8 mouse cellular contexts compared by ENCODE assay signal in the genomic region with DNA sequence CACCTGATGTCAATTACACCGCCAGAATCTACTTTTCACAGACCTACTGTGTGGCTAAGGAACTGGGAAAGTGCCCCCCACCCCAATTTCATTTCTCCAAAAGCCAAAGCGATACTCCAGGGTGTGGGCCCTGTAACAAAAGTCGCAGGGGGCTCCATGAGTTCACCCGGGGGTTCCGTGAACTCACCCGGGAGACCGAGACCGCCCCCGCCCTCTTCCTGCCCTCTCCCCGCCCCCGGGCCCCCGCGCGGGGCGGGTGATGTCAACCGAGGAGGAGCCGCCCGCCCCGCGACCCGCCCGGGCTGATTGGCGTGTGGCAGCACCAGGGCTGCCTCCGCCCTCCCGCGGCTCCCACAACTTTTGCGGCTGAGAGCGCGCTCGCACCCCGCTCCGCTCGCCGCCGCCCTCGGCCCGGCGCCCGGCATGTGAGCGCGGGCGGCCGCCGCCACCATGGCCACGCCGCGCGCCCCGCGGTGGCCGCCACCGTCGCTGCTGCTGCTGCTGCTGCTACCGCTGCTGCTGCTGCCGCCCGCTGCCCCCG. TPM values are rescaled to one million over a fixed set of nuclear protein-coding genes. Genes with fewer than 3 reads are reported as not detected.
A peak's percentile ranks its signal among the peaks of the same experiment; 100 is the strongest.
DNase-seq lines count a peak whose midpoint lies in the region; ATAC-seq lines count a peak whose summit lies in the region.

A gene (plus strand): TSS at position 209 of the 541 bp plus-strand sequence.

- peak; percentile 44 for DNase-seq in left cerebral cortex, adult 11 months (ENCODE audit: low spot score)
- no peak for DNase-seq in left cerebral cortex, adult 9 months (ENCODE audit: low spot score in 2 of 2)
- peak; percentile 87 for DNase-seq in embryo, embryonic 11 days
- peak; percentile 74 to 86 for DNase-seq in gastrocnemius, postnatal 4 days (ENCODE audit: low spot score in 2 of 2)
- peak; percentile 79 for DNase-seq in limb, embryonic 10.5 days (ENCODE audit: low spot score)
- DNase-seq in spleen, adult 18-20 months: peak; percentile 81 to 87

- H3K27me3 ChIP-seq in intestine, embryonic 15.5 days (replicated peaks): no peaks in the 10 kb centered on the region
- H3K27me3 ChIP-seq in limb, embryonic 10.5 days (ENCODE audit: low read depth, poor library complexity, severe bottlenecking): 0 out of 2 replicates have a peak, but pooled peaks cover 11% of the 10 kb centered on the region
- no peaks in the 10 kb centered on the region for H3K27me3 ChIP-seq in midbrain, embryonic 12.5 days

- no peaks in the 10 kb centered on the region for H3K9me3 ChIP-seq in intestine, embryonic 15.5 days
- no peaks in the 10 kb centered on the region for H3K9me3 ChIP-seq in limb, embryonic 10.5 days (replicated peaks)
- no peaks in the 10 kb centered on the region for H3K9me3 ChIP-seq in midbrain, embryonic 12.5 days

- ATAC-seq in intestine, embryonic 15.5 days: peak; percentile 93
- peak; percentile 73 for ATAC-seq in midbrain, embryonic 12.5 days (ENCODE audit: low FRiP score, low read depth)

- under 1% methylated on average over 37 of the region's 57 CpGs for WGBS in intestine, embryonic 15.5 days
- WGBS in limb, embryonic 10.5 days: under 1% methylated on average over 57 of the region's 57 CpGs
- under 1% methylated on average over 40 of the region's 57 CpGs for WGBS in midbrain, embryonic 12.5 days

- H3K9ac ChIP-seq in intestine, embryonic 15.5 days: peak within 1 kb of the TSS; percentile 95
- H3K9ac ChIP-seq in midbrain, embryonic 12.5 days (replicated peaks): peak within 1 kb of the TSS; percentile 96

- H3K27ac ChIP-seq in intestine, embryonic 15.5 days: peak within 1 kb of the TSS; percentile 83
- H3K27ac ChIP-seq in limb, embryonic 10.5 days: peak within 1 kb of the TSS; percentile 95
- H3K27ac ChIP-seq in midbrain, embryonic 12.5 days (replicated peaks): peak within 1 kb of the TSS; percentile 85

- no peaks in the 10 kb centered on the region for H3K36me3 ChIP-seq in intestine, embryonic 15.5 days
- H3K36me3 ChIP-seq in limb, embryonic 10.5 days: 0 out of 2 replicates have a peak, but pooled peaks cover 3% of the 10 kb centered on the region
- H3K36me3 ChIP-seq in midbrain, embryonic 12.5 days: no peaks in the 10 kb centered on the region

- H3K4me2 ChIP-seq in intestine, embryonic 15.5 days (replicated peaks): peak within 1 kb of the TSS; percentile 91
- peak within 1 kb of the TSS; percentile 79 for H3K4me2 ChIP-seq in midbrain, embryonic 12.5 days (replicated peaks)

- H3K4me1 ChIP-seq in intestine, embryonic 15.5 days (replicated peaks): peaks cover 18% of the 10 kb centered on the region
- peaks cover 48% of the 10 kb centered on the region for H3K4me1 ChIP-seq in limb, embryonic 10.5 days
- peaks cover 60% of the 10 kb centered on the region for H3K4me1 ChIP-seq in midbrain, embryonic 12.5 days

- peak within 1 kb of the TSS; percentile 87 for H3K4me3 ChIP-seq in intestine, embryonic 15.5 days (replicated peaks)
- peak within 1 kb of the TSS; percentile 91 for H3K4me3 ChIP-seq in limb, embryonic 10.5 days
- peak within 1 kb of the TSS; percentile 88 for H3K4me3 ChIP-seq in midbrain, embryonic 12.5 days

RNA-seq across cellular contexts. Expression of the gene that starts here (rescaled TPM):
- 10 to 100 TPM; 88.4 to 99.3 TPM for total RNA-seq in gastrocnemius, postnatal 4 days (2021)
- polyA plus RNA-seq in intestine, embryonic 15.5 days (2015; fragmentation: Nextera tagmentation; extraction: Ambion mirVana): 21.2 and 21.4 TPM in 2 replicates
- polyA plus RNA-seq in limb, embryonic 10.5 days (2016; fragmentation: Nextera tagmentation; extraction: Ambion mirVana): 11.1 and 11.6 TPM in 2 replicates
- polyA plus RNA-seq in midbrain, embryonic 12.5 days (2016; fragmentation: Nextera tagmentation; extraction: Ambion mirVana): 34.1 and 39.9 TPM in 2 replicates

Comparison
In these comparisons a context has a peak if more than half of its experiments do, and no peak if none do; other contexts are left out.
1. DNase-seq: peak in left cerebral cortex, adult 11 months (single experiment), embryo, embryonic 11 days (single experiment), gastrocnemius, postnatal 4 days (2 of 2), limb, embryonic 10.5 days (single experiment) and spleen, adult 18-20 months (2 of 2); none in left cerebral cortex, adult 9 months (0 of 2).
2. Peak in every context shown above with its lines, with median percentiles within 50 percentile points of each other: H3K27ac ChIP-seq and H3K4me3 ChIP-seq.